Mouse (Mus musculus) limb, embryonic 10.5 days (tissue): ENCODE data around the gene Crlf2. TPM values are rescaled to one million over a fixed set of nuclear protein-coding genes. Genes with fewer than 3 reads are reported as not detected.

Experiments
- DNase-seq: peaks from one replicate; pipeline ENCODE4 v3.0.0-alpha.2; 2017; ENCODE audit warnings: low spot score
- H3K27ac ChIP-seq: fragments of 300-500 bp; sonication (generic); 2 replicates; pipeline ENCODE4 v1.5.1; 2016; ENCODE audit warnings: mild to moderate bottlenecking
- H3K27me3 ChIP-seq: fragments of 300-500 bp; sonication (generic); 2 replicates; pipeline ENCODE4 v1.6.1; 2016; ENCODE audit warnings: low read depth, mild to moderate bottlenecking; ENCODE audit not compliant: poor library complexity, severe bottlenecking
- H3K36me3 ChIP-seq: fragments of 300-500 bp; sonication (generic); 2 replicates; pipeline ENCODE4 v1.6.1; 2016; ENCODE audit warnings: mild to moderate bottlenecking, moderate library complexity
- H3K4me1 ChIP-seq: fragments of 300-500 bp; sonication (generic); 2 replicates; pipeline ENCODE4 v1.6.1; 2016
- H3K4me3 ChIP-seq: fragments of 300-500 bp; sonication (generic); 2 replicates; pipeline ENCODE4 v1.5.1; 2016; ENCODE audit warnings: mild to moderate bottlenecking, moderate library complexity
- H3K9me3 ChIP-seq: fragments of 300-500 bp; sonication (generic); replicated peaks from 2 replicates; pipeline ENCODE4 v1.6.1; 2016; ENCODE audit warnings: mild to moderate bottlenecking
- WGBS: fragments of 180-500 bp; shearing (Covaris S2); methylation state at CpG from one replicate; pipeline ENCODE4 v1.1.7; 2016; 5-methylcytosine and 5-hydroxymethylcytosine counted together
- polyA plus RNA-seq: library from polyadenylated mRNA; unstranded; fragments of >200 nt; fragmentation: Nextera tagmentation; extraction: Ambion mirVana; gene quantifications from 2 replicates; pipeline ENCODE4 v1.2.1, GENCODE M21; 2016

Crlf2 gene
- 7.0 and 8.1 TPM in 2 replicates for polyA plus RNA-seq

DNA sequence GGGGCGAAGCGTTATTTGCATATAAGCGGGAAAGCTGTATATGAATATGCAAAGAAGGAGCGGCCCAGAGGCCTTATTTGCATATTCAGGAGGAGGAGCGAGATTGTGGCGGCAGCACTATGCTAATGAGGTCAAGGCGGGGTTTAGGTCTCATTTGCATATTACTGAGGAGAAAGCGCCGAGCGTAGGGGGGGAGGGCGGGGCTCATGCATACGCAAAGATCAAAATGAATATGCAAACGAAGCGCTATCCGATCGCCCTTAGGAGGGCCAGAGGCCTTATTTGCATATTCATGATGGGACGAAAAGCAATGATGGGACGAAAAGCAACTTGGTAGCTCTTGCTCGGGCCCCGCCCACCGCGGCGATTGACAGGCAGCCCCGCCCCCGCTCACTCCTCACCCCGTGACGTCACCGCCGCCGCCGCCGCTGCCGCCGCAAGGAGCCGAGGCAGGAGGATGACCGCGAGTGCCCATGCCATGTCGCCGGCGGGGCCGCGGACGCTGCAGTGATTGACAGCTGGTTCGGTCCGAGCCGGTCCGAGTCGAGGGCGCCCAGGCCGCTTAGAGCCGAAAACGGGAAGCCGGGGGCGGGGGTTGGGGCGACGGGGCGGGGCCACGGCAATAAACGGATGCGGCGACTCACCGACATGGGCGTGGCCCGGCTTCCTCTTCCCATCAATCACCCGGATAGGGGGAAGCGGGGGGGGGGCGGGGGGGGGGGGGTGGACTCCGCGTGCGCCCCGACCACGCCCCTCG lies at the start of gene Crlf2:
Crlf2 (minus strand) TSS at position 590 of the 757 bp plus-strand sequence.
- Histone ChIP-seq H3K27ac (peak within 1 kb of the TSS; percentile 93), H3K27me3 (no peaks in the 10 kb centered on the region), H3K4me3 (peak within 1 kb of the TSS; percentile 76), H3K9me3 (peaks cover 26% of the 10 kb centered on the region), H3K36me3 (peaks cover 27% of the 10 kb centered on the region), H3K4me1 (no peaks in the 10 kb centered on the region)
- DNase-seq: peak; percentile 95
- WGBS: under 1% methylated on average over 58 of the region's 73 CpGs

DNA sequence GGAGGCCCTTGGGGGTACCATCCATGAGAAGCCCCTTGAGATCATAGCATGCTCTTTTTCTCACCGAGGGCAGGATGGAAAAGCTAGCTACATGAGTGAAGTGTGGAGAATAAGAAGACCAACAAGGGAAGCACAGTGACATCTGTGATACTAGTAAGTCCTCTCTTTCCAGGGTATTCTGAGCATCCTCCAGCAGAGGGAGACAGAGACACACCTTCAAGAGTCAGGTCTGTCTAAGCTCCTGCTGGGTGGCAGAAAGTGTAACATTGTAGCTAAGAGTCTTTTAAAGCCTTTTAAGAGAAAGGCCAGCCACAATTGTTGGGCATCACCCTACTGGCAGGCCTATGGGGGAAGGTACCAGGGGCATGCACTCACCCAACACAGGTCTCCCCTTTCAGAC lies 43.8 kb upstream of the Crlf2 start:
- Histone ChIP-seq H3K27ac (no peak overlapping the region), H3K27me3 (no peaks in the 10 kb centered on the region), H3K4me1 (no peaks in the 10 kb centered on the region), H3K9me3 (no peaks in the 10 kb centered on the region), H3K36me3 (no peaks in the 10 kb centered on the region), H3K4me3 (no peak overlapping the region)
- WGBS: 52% methylated on average over 1 of the region's 1 CpGs
- DNase-seq: no peak

DNA sequence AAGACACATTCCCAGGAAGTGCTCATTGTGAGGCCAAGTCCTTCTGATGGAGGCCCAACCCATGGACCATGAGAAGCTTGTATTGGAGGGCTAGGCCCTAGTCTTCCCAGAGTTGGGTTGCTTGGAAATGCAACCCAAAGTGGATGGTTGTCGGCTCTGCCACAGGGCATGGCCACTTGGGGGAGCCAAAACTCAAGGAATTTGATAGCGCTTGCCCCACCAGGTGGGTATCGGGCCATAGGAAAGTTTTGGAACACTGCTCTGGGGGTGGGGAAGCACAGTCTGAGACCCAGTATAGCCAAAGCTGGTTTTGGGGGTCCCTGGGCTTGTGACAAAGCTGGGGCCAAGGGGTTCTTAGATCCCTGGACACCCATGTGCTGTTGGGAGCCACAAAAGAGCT lies 42.3 kb upstream of the Crlf2 start:
- 25% methylated on average over 3 of the region's 3 CpGs for WGBS
- DNase-seq: peak; percentile 50
- no peaks in the 10 kb centered on the region for H3K36me3 ChIP-seq

DNA sequence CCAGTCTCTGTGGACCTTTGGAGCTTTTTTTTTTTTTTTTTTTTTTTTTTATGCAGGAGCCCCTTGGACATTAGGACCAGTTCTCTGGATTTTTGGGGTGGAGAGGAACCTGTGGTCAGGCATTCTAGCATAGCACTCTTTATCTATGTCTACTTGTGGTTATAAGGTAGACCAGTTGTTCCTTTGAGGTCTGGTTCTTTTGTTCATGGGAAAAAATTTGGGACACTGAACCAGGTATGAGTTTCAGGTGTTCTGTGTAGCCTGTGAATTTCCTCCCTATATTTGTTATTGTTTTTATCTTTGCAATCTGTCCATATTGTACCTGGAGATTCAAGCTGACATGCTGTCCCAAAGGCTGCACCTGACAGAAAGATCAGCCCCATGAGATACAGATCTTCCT lies 40.1 kb upstream of the Crlf2 start:
- DNase-seq: no peak
- H3K36me3 ChIP-seq: no peaks in the 10 kb centered on the region
- H3K27me3 ChIP-seq: no peaks in the 10 kb centered on the region
- H3K4me1 ChIP-seq: no peaks in the 10 kb centered on the region
- no peak overlapping the region for H3K4me3 ChIP-seq
- no peak overlapping the region for H3K27ac ChIP-seq
- H3K9me3 ChIP-seq: no peaks in the 10 kb centered on the region

More for the DNA sequence above, 42.3 kb upstream of the Crlf2 start:
- Histone ChIP-seq H3K4me1 (no peaks in the 10 kb centered on the region), H3K27me3 (no peaks in the 10 kb centered on the region), H3K9me3 (no peaks in the 10 kb centered on the region), H3K4me3 (no peak overlapping the region), H3K27ac (no peak overlapping the region)

DNA sequence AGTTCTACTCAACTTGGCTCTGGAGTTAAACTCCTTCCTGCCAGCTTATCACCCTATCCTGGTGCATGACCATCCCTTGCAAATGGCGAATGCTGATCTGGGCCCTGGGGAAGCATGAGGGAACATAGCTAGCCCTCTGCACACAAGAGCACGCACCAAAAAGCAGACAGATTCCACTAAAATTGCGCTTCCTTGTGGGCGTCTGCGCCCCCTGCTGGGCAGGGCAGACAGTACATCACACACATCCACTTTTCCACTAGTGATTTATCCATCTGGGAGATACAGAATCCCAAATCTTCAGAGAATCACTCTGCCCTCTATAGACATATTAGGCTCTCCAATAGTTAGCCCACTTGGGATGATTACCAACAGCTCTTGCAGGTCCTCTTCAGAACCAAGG lies 37.9 kb upstream of the Crlf2 start:
- Histone ChIP-seq H3K4me3 (no peak overlapping the region), H3K36me3 (no peaks in the 10 kb centered on the region), H3K27me3 (no peaks in the 10 kb centered on the region), H3K9me3 (no peaks in the 10 kb centered on the region; the same call in 1 of the 2 replicates), H3K4me1 (no peaks in the 10 kb centered on the region), H3K27ac (no peak overlapping the region)
- 36% methylated on average over 5 of the region's 5 CpGs for WGBS
- no peak for DNase-seq

DNA sequence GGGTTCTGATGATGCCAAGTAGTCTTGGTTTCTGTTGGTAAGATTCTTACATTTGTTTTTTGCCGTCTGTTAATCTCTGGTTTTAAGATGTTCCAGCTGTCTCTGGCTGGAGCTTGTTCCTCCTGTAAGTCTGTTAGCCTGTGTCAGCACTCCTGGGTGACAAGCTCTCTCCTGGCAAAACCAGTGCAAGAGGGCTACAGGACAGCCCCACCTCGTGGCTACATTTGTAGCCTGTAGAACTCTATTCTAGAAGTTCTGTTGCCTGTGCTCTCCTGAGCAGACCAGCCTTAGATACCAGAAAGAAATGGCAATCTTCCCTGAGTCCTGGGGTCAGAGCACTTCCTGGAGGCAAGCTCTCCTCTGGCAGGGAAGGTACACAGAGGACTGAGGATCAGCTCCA lies 4.0 kb upstream of the Crlf2 start:
- Histone ChIP-seq H3K9me3 (no peaks in the 10 kb centered on the region), H3K4me1 (no peaks in the 10 kb centered on the region), H3K27ac (no peak overlapping the region), H3K27me3 (no peaks in the 10 kb centered on the region), H3K4me3 (no peak overlapping the region), H3K36me3 (no peaks in the 10 kb centered on the region)
- 72% methylated on average over 2 of the region's 2 CpGs for WGBS
- DNase-seq: no peak

DNA sequence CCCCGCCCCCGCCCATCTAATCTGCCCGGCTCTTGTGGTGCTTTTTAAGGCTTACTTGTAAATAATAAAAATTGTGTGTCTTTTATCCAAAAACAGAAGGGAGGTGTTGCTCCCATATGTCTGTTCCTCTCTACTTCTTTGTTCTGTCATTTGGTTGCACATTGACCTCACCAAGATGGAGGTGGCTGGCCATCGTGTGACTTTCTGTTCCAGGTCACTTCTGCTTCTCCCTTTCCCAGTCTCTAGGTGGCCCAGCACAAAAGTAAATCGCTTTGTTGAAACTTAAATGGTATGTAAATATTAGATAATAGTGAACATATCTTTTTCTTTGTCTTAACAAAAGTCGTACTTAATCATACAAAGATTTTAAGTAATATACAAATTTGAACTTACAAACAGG lies 398 bp upstream of the Crlf2 start:
- H3K4me1 ChIP-seq: no peaks in the 10 kb centered on the region
- H3K4me3 ChIP-seq: peak overlapping the region; percentile 76
- WGBS: 27% methylated on average over 6 of the region's 6 CpGs
- DNase-seq: no peak
- H3K27ac ChIP-seq: peak overlapping the region; percentile 93
- peaks cover 22% of the 10 kb centered on the region for H3K9me3 ChIP-seq
- H3K36me3 ChIP-seq: peaks cover 23% of the 10 kb centered on the region
- H3K27me3 ChIP-seq: no peaks in the 10 kb centered on the region

DNA sequence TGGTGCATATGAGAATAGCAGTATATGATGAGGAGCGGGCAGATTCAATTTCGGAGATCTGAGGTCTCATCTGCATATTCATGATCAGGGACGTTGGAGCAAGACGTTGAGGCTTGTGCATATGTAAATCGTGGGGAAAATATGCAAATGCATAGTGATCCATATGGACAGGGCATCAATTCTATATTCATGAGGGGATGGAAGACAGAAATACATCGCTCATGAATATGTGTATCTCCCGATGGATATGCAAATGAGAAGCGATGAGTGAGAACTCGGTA lies 730 bp downstream of the Crlf2 start:
- Histone ChIP-seq H3K4me3 (peak overlapping the region; percentile 76), H3K9me3 (peaks cover 31% of the 10 kb centered on the region)

DNA sequence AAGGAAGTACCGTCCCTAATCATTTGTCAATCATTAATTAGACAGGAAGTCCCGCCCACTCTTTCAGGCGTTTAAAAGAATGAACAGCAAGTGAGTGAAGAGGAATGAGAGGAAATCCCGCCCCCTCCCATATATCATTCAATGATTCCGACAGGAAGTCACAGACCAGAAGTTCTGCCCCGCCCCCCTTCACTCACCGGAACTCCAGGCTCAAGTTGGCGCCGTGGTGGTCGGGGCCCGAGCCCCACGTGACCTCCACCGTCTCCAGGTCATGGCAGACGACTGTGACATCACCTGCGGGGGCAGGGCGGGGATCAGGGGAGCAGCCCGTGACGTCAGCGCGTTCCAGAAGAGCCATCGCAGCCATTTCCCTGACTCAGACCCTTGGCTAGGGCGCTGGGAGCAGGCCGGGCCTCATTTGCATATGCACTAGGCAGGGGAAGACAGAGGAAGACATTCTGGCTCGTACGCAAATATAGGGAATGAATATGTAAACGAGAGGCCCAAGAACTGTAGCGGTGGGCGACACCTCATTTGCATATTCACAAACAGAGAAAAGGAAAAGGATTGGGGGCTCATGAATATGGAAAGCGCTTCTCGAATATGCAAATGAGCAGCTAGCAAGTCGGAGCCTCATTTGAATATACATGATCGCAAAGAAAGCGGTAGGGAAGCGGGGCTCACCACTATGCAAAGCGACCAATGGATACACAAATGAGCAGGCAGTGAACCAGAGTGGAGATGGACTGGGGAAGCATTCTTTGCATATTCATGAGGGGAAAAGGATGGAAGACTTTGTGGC lies 1.3 kb downstream of the Crlf2 start:
- Histone ChIP-seq H3K4me1 (no peaks in the 10 kb centered on the region), H3K27ac (peak overlapping the region; percentile 93), H3K27me3 (no peaks in the 10 kb centered on the region), H3K9me3 (peaks cover 35% of the 10 kb centered on the region), H3K4me3 (peak overlapping the region; percentile 76), H3K36me3 (peaks cover 36% of the 10 kb centered on the region)
- under 1% methylated on average over 35 of the region's 35 CpGs for WGBS
- peak; percentile 95 for DNase-seq

More for the DNA sequence above, 730 bp downstream of the Crlf2 start:
- DNase-seq: no peak
- peaks cover 31% of the 10 kb centered on the region for H3K36me3 ChIP-seq
- no peaks in the 10 kb centered on the region for H3K4me1 ChIP-seq
- peak overlapping the region; percentile 93 for H3K27ac ChIP-seq
- H3K27me3 ChIP-seq: no peaks in the 10 kb centered on the region
- under 1% methylated on average over 9 of the region's 9 CpGs for WGBS

DNA sequence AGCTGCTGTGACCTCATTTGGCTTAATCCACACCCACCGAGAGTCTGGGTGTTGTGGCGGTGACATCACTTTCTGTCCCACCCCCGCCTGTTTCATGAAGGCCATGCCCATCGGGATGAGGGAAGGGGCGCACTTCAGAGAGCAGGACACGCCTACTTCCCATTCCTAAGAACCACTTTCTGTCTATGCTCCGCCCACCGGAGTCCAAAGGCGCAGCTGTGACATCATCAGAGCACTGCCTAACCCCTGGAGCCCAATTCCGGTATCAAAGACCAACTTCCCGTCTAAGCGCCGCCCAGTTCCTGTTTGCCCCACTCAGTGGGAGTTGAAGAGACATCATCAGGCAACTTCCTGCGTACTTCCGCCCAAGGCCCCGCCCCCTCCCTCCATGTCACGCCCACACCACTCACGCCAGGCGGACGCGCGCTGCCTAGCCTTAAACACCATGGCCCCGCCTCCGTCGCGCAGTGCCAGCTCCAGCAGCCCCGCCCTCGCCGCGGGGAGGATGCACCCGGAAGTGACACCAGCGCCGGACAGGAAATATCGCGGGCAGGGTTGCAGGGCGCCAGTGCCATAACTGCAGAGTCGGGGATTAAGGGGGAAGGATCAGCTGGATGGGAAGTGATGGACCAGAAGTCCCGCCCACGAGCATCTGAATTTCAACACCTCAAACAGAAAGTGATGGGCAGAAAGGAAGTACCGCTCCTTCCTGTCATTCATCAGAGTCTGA lies 2.0 kb downstream of the Crlf2 start:
- 5% methylated on average over 40 of the region's 40 CpGs for WGBS
- peak; percentile 91 for DNase-seq
- H3K9me3 ChIP-seq: peaks cover 37% of the 10 kb centered on the region
- peak overlapping the region; percentile 93 for H3K27ac ChIP-seq
- H3K36me3 ChIP-seq: peaks cover 43% of the 10 kb centered on the region
- H3K27me3 ChIP-seq: no peaks in the 10 kb centered on the region
- no peaks in the 10 kb centered on the region for H3K4me1 ChIP-seq
- H3K4me3 ChIP-seq: peak overlapping the region; percentile 76

DNA sequence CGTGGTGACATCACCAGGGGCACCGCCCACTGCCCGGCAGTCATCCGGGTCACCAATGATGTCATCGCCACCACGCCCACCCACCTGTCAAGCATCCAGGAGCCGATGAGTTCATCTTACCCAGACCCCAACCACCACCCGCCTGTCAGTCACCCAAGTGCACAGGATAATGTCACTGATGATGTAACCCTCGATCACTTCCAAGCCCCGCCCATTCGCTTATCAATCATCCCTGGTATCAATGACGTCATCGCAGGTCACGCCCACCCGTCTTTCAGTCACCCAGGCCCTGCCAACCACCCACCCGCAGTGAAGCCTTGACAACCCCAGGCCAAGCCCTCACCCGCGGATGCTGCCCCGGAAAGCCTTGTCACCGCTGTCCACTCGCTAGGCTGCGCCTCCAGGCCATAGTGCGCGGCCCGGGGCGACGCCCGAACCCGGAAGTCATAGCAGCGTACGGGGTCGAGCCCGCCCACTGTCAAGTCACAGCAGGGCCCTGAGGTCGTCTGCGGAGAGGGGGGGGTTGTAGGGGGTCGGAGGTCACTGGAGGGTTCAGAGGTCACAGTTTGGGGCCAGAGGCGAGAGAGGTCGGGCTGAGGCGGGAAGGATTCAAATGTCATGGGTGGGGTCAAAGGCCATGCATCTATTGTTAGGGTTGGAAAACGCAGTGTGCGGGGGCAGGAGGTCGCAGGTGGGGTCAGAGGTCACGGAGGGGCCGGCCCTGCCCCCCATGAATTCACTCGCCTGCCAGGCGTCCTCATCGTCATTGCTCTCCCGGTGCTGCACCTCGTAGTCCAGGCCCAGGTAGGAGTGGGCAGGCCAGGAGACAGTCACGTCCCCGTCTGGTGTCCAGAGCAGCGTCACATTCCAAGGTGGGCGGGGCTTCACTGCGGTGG lies 2.9 kb downstream of the Crlf2 start:
- Histone ChIP-seq H3K4me1 (no peaks in the 10 kb centered on the region), H3K4me3 (peak overlapping the region; percentile 76), H3K27me3 (no peaks in the 10 kb centered on the region), H3K36me3 (peaks cover 51% of the 10 kb centered on the region), H3K27ac (peak overlapping the region; percentile 93), H3K9me3 (peaks cover 45% of the 10 kb centered on the region)
- peak; percentile 37 for DNase-seq
- WGBS: 76% methylated on average over 54 of the region's 54 CpGs

DNA sequence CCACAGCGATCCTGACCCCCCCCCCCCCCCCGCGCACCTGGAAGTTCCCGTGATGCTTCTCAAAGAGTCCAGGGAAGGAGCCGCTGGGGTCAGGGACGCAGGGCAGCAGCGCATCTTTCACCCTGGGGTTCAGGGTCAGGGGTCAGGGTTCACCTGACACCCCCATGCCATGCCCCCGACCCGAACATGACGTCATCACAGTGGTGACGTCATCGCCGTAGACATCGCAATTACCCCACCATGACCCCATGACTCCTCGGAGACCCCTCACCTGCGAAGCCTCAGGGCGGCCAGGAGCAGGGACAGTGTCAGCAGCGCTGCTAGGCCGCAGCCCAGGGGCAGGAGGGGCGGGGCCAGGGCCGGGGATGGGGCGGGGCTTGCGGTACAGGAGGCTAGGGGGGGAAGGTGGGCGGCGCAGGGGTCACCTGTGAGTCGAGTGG lies 3.5 kb downstream of the Crlf2 start:
- H3K27ac ChIP-seq: no peak overlapping the region
- H3K27me3 ChIP-seq: no peaks in the 10 kb centered on the region
- H3K36me3 ChIP-seq: peaks cover 57% of the 10 kb centered on the region
- no peaks in the 10 kb centered on the region for H3K4me1 ChIP-seq
- WGBS: 78% methylated on average over 26 of the region's 26 CpGs
- no peak for DNase-seq
- H3K4me3 ChIP-seq: peak overlapping the region; percentile 76; the same call in 1 of the 2 replicates
- peaks cover 51% of the 10 kb centered on the region for H3K9me3 ChIP-seq
